Comparison of ENCODE assay signal across 1 mouse cellular context in the genomic region with DNA sequence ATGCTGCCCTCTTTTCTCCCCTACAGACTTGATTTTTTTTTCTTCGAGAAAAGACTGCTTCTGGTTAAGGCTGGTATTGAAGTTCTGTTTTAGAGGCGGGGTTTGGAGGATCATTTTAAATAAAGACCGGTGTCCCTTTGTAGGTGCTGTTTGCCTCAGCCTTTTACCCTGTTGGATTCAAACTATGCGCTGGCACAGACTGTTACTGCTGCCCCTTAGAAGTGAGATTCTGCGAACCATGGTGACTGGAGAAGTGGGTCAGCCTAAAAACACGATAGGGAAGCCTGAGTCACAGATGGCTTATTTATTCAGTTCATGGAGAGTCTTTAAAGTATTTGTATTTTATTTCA.
TF ChIP-seq lines count a peak whose summit lies in the region.

No protein-coding gene starts in this region.

TF ChIP-seq in CH12.LX, 34 proteins besides CTCF, POLR2A, EP300 and RAD21 (continued from another document):
- no peak for TF ChIP-seq CHD2 (IDR thresholded peaks at IDR 0.05; ENCODE audit: low read length)
- no peak for TF ChIP-seq USF1 (IDR thresholded peaks at IDR 0.05; ENCODE audit: low read depth, low read length)
- TF ChIP-seq MEF2A (IDR thresholded peaks at IDR 0.05; ENCODE audit: borderline replicate concordance, low read depth, low read length), result no peak
- no peak for TF ChIP-seq MYC (IDR thresholded peaks at IDR 0.05; ENCODE audit: low read depth, low read length)
- TF ChIP-seq KAT2A (IDR thresholded peaks at IDR 0.05; ENCODE audit: insufficient replicate concordance, low read length), result no peak
- no peak for TF ChIP-seq ELF1 (IDR thresholded peaks at IDR 0.05; ENCODE audit: low read depth, low read length)
- TF ChIP-seq TBP (conservative IDR thresholded peaks at IDR 0.05; ENCODE audit: low read depth, low read length), result no peak
- TF ChIP-seq SMC3 (IDR thresholded peaks at IDR 0.05; ENCODE audit: low read depth, low read length), result no peak
- no peak for TF ChIP-seq MXI1 (IDR thresholded peaks at IDR 0.05; ENCODE audit: low read depth, low read length)
- TF ChIP-seq JUN (IDR thresholded peaks at IDR 0.05; ENCODE audit: insufficient read depth, low read depth, low read length), result no peak
- no peak for TF ChIP-seq PAX5 (IDR thresholded peaks at IDR 0.05; ENCODE audit: low read length)
- no peak for TF ChIP-seq MAZ (IDR thresholded peaks at IDR 0.05; ENCODE audit: low read depth, low read length)
